Mouse (Mus musculus) lung, postnatal 0 days (tissue): Measurements from ENCODE around the gene Ifi47.

Experiments used
- CTCF ChIP-seq: IDR thresholded peaks from 2 replicates; pipeline ENCODE4 v1.5.1; 2016; ENCODE audit warnings: antibody characterized with exemption, mild to moderate bottlenecking
- EP300 ChIP-seq: IDR thresholded peaks from 2 replicates; pipeline ENCODE4 v1.6.1; 2016; ENCODE audit warnings: antibody characterized with exemption, mild to moderate bottlenecking, control low read depth

GRCm38 (mm10) chr11:49090551-49090950 lies 14.2 kb downstream of the Ifi47 start:
- TF ChIP-seq CTCF, result no peak
- no peak for TF ChIP-seq EP300
